Mouse (Mus musculus) neutrophil, adult 5-6 weeks (primary cell): ENCODE results near the gene Arl1. TPM values are rescaled to one million over a fixed set of nuclear protein-coding genes. Genes with fewer than 3 reads are reported as not detected.
"Not testable (repeated sequence)": the region's sequence is repeated elsewhere in the genome, so short reads cannot be mapped to it uniquely, and the experiment has no call there.

Experiments used
- ATAC-seq: fragments of 151-379, 151-347 bp; 2 replicates; pipeline ENCODE4 v1.8.0; 2017; ENCODE audit warnings: mild to moderate bottlenecking, moderate TSS enrichment; ENCODE audit not compliant: insufficient number of reproducible peaks, poor library complexity, low FRiP score, severe bottlenecking; ENCODE audit errors: extremely low read depth
- total RNA-seq: library from RNA; stranded (forward); fragments of 200-1000 nt; gene quantifications from 2 replicates; pipeline ENCODE4 v1.2.3, GENCODE M21; 2017

Gene Arl1
- 46.4 and 56.7 TPM in 2 replicates for total RNA-seq

DNA sequence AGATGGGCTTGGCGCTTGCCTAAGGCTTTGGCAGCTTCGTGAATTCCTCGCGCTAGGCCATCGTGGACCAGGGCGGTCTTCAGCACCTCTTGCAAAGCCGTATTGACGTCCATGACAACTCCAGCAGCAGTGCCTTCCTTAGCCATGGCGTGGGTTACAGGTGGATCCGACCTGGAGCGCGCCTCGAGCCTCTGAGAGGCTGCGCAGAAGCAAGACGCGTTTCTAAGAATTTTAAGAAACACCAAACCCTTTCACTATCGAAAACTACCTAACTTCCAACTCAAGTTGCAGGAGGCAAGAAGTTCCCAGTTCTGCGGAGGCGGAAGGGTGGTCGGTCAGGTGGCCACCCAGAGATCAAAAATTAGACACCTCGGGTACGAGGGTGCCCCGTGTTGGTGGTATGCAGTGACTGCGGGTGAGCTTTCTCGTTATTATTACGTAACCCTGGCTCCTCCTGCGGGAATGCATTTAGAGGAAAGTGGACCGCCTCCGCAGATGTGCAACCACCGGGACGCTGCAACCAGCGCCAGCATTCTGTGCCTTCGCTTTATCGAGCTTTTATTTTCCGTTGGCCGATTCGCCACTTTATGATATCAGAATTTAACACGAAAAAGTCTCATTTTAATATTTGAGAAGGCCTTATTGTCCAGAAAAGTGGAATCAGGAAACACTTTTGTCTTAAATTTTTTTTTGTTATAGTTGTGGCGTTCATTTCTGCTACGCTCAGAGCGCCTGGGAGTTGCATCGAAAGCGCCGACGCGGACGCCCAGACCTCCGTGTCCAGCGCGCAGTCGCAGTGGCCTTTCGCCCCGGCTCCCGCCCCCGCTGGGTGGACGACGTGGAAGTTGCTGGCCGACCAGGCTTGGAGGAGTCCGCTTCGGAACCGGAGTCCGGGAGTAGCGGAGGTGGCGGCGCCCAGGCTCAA lies at the start of gene Arl1:
Gene Arl1, plus strand, starts transcription at position 288 of the 925 bp plus-strand sequence.
- ATAC-seq, result peak; percentile 78

DNA sequence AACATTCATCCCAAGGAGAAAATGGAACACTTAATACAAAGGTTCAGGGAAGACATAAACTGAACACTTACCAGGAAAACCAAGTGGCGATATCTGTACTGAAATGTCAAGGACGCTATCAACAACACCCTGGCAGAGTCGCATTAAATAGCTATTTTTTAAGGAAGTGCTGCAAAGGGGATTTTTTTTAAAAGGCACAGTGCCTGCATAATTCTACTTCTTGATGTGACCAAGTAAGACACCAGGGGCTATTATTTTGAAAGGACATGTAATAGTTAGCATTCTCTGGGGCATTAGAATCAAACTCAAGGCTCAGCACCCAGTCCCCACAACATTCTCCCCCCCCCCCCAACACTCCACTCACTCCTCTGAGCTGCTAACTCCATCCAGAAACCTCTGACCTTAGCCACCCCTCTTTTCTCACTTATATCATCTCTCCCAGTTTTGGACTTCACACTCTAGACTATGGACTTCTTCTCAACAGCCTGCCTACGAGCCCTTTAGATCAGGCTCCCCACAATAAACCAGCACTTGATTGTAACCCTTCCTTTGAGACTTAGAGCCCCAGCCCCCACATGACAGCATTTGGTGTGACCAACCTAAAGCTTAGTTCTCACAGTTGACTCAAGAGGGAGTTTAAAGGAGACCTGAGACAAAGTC lies 47.6 kb upstream of the Arl1 start:
- peak; percentile 58; the same call in 1 of the 2 replicates for ATAC-seq

DNA sequence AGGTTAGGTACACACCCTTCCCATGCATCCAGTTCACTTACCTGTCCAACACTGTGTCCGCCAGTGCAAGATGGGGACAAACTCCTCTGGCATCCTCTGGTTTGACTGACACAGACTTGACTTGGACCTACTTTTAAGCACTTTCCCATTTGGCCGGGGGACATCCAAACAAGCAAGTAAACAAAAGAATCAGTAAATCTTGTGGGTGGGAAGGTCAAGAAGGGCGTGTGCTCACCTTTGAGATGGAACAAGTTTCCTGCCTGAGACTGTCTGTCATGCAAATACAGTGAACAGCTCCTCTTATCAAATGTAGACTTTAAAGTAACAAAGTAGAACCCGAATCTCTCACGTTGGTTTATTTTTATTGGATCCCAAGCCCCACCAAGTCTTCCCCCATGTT lies 45.7 kb upstream of the Arl1 start, which contains the start of gene Spic:
Gene Spic, minus strand, starts transcription at position 91 of the 400 bp plus-strand sequence.
- no peak for ATAC-seq

DNA sequence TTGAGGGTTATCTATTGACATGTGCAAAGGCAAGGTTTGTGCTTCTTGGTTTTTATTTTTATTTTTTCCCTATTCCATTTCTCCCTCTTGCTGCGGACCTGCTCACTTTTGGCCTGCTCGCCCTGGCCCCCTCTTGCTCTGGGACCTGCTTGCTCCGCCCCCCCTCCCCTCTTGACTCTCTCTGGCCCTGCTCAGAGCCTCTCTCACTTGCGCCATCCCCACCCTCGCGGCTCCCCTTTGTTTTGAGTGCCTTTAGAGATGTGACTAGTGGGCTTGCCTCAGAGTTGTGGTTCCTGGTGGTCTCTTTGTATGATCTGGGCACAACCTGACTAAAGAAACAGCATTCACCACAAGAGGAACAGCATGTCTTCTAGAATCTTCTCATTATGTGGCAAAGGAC lies 29.7 kb upstream of the Arl1 start:
- ATAC-seq, result no peak

DNA sequence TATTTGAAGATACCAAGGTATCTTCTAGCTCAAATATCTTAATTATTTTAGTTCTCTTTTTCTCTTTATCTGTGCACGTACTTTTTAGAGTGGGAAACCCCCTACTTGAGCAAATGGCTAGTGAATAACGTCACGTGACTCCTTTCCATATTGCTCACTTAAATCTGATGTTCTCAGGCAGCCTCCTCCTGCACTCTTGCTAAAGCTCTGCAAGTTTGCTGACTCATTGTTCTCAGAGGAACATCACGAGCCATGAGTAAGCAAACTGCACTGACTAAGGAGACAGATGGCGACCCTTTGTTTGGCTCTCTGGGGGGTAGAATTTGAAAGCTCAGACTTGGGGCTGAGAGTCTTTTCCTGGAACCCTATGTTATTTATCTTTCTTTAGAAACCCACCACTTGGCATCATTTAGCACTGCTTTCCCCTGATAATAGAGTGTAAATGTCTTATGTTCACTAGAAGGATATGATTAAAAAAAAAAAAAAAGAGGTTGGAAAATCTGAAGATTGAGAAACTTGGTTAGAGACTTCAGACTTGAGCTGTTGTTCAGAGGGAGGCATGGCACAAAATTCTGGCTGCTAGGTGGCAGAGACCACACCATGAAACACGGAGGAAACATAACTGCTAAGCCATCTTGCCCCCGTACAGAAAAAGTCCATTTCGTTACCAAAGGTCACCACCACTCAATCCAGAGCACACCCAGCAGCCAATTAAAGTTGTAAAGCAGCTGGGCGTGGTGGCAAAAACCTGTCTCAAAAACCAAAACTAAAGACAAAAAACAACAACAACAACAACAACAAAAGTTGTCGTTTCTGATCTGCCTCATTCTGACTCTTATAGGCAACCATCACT lies 21.8 kb upstream of the Arl1 start:
- ATAC-seq, result no peak

DNA sequence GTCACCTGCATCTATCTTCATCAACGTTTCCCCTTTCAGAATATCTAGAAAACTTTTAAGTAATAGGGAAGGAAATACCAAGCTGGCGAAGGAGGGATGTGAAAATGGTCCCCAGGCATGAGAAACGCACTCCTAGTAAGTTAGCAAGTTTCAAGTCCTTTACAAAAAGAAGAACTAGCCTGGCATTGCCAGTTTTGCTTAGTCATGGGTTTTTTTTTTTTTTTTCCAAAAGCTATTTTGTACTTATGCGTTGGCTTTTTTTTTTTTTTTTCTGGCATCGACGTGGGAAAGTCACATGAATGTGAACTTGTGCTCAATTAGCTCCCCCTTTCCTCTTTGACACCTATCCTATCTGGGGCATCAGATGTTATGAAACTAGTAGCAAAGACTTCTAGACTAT lies 18.3 kb upstream of the Arl1 start:
- ATAC-seq, result no peak

DNA sequence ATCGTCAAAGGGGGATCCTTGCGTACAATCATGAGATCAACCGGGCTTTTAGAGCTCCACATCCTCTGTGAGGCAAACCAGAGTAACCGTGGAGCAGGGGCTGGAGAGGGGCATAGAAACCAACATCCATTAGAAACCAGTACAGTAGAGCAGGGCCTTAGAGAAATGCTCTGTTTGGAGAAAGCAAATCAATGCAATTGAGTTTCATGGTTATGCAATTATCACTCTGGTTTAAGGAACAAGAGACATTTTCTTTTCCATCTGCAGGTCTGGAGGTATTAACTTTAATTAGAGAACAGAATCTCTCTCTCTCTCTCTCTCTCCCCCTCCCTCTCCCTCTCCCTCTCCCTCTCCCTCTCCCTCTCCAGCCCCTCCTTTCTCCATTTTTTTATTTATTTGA lies 15.9 kb upstream of the Arl1 start:
- ATAC-seq, result no peak

DNA sequence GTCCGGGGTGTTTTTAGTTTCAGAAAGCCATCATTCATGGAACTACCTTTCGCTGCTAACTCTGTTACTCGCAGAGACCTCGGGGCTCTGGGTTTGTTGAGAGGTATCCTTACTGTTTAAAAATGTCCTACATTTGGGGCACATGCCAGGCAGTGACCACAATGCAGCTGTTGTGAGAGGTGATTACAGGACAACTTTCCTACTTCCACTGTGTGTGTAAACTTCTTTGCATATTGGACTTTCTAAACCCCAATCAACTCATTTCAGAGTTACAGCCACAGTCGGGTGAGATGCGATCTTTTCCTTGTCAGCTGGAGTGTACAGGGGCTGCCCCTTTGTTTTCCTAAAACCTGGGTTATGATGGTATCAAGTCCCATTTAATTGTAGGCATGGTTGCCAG lies 15.0 kb upstream of the Arl1 start:
- no peak for ATAC-seq

DNA sequence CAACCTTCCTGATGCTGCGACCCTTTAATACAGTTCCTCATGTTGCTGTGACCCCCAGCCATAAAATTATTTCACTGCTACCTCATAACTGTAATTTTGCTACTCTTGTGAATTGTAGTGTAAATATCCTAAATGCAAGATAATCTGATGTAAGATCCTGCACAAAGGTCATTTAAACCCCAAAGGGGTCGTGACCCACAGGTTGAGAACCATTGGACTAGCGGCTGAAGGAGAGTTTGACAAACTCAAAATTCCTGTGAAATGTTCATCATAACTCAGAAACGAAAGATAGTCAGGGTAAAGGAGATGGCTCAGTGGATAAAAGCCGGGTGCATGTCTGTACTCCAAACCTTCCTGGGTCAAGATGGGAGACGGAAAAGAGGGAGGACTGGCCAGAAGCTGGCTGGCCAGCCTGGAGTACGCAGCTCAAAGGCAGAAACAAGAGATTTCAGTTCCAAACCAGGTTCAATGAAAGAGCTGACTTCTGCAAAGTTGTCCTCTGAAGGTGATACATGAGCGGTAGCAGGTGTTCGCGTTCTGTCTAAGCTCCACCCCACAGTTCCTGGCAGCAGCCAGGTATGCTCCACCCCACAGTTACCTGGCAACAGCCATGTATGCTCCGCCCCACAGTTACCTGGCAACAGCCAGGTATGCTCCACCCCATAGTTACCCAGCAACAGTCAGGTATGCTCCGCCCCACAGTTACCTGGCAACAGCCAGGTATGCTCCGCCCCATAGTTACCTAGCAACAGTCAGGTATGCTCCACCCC lies 13.5 kb upstream of the Arl1 start:
- ATAC-seq, result no peak

DNA sequence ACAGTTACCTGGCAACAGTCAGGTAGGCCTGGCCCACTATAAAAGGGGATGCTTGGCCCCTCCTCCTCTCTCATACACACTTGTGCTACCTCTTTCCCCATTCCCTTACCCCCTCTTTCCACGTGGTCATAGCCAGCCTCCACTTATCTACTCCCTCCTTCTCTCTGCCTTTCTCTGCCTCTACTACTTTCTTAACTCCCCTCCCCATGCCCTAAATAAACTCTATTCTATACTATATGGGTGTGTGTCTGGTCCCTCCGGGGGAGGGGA lies 13.0 kb upstream of the Arl1 start:
- ATAC-seq, result no peak

DNA sequence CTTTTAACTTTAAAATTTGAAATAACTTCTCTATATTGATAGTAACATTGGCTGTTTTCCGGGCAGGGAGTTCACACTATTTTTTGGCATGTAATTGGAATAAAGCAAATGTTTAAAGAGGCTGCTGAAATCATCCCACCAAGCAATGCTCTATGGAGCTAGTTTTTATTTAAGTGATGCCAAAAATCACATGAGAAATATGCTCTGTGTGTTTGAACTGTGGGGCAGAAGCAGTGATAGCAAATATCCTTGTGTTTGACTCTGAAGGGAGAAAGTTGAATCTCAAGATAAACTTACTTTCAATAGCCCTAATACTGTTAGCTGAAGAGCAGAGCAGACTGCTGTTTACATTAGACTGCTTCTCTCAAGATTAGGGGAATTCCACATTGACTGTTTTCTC lies 11.0 kb upstream of the Arl1 start:
- ATAC-seq, result no peak

DNA sequence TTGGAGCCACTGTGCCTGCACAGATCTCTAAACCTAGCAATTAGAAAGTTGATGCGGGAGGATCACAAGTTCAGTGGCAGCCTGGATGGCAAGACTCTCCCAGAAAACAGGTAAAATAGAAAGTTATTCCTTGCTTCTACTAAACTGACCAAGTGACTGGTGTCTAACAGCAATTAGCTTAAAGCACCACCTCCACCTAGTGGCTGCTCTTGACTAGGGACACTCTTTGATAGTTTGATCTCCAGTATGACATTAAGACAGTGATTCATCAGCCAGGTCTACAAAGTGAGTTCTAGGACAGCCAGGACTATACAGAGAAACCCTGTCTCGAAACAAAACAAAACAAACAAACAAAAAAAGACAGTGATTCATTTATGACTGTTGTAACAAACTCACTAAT lies 5.3 kb upstream of the Arl1 start:
- no peak for ATAC-seq

DNA sequence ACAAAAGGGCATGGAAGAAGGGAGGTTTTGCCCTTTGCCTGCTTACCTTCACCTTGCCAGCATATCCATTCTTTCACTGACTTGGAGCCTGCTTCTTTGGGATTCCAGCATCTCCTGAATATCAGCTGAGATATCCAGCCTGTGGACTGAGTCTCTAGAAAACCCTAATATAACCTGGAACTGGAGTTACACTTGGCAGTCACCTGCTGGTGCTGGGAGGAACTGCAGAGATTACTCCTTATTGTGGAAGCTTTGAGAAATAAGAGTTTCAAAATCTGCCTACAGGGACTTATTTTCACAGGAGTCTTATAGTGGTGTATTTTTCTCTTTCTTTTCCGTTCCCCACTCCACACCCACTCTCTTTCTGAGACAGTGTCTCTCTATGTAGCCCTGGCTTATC lies 3.5 kb upstream of the Arl1 start:
- no peak for ATAC-seq

DNA sequence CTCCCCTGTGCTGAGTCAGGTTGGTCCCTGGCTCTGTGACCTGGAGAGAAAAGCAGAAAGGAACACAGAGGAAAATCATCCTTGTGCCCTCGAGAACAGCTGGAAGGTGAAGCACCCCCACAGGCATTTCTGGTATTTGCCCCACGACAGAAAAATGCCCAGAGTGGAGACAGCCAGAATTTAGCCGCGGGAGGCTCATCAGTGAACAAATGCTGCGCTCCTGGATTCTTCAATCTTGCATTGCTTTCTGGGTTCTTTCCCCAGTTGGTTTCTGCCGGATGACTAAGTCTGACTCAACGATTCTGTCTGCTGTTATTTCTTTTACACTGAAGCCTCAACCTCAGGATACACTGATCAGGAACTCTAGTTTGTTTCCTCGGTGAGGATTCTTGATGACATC lies 2.5 kb upstream of the Arl1 start:
- ATAC-seq, result no peak

DNA sequence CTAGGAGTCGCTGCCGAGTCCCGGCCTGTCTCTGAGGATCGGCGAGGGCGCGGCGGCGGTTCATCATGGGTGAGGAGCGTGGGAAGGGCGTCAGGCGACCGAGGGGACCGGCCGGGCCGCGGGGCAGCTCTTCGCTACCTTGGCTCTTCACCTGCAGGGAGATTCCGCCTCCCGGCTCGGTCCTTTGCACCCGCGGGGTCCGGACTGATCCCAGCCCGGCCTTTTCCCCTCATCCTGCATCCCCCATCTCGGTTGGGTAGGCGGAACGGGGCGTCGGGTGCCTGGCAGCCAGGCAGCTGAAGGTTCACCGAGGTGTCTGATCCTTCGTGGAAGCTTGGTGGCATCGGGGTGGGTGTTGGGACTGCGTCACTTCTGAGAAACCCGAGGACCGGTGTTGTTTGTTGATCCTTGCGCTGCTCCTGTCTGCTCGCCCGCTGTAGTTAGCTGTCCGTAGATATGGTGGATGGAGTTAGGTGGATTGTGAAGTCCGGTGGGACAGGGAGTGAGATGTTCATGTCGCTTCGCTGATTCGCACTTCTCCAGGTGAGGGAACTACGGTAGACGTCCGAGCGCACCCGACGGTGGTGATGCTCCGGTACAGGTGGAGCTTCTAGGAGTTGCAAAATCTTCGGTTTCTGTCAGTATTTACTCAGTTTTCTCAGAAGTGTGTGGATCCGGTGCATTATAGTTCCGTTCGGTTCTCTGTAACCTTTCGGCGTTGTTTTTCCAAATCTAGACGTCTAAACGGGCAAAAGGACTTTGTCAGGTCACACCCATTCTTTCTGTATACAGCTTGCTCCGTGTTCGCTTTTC lies 1.0 kb downstream of the Arl1 start:
- ATAC-seq, result 0 out of 2 replicates have a peak, but pooled peaks have one; percentile 9

DNA sequence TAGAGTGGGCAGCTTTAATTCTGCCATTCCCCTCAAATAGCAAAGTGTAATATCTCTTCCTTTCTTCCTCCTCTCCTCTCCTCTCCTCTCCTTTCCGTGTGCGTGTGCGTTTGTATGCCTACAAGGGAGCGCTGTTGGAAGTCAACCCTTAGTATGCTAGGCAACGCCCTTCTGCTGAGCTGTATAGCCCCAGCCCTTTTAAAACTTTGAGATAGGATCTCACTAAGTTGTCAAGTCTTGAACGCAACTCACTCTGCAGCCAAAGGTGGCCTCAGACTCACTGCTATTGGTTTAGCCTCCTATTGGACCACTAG lies 1.6 kb downstream of the Arl1 start:
- no peak for ATAC-seq

DNA sequence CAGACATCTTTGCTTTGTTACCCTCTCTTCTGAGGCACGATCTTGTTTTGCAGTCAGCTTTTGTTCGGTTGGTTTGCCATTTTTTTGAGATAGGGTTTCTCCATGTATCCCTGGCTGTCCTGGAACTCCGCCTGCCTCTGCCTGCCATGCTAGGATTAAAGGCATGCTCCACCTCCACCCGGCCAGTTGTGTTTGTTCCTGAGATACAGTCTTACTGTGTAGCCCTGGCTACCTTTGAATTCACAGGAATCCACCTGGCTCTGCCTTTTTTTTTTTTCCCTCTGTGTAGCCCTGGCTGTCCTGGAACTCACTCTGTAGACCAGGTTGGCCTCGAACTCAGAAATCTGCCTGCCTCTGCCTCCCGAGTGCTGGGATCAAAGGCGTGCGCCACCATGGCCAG lies 8.4 kb downstream of the Arl1 start:
- ATAC-seq, result not testable (repeated sequence)

DNA sequence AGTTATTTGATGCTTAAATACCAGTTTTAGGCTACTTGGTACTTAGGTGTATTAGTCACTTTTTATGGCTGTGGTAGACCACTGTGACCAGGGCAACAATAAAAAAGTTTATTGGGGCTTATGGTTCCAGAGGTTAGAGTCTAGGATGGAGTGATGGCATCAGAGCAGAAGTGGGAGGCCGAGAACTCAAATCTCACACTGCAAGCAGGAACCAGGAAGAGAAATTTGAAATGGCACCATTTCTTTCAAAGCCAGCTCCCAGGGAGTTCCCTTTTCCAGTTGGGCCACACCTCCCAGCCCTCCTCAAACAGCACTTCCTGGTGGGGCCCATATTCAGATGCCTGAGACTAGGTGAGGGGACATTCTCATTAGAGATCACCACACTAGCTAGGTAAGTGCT lies 9.2 kb downstream of the Arl1 start:
- ATAC-seq, result no peak
